Comparison of ENCODE assay signal across 8 mouse cellular contexts in the genomic region with DNA sequence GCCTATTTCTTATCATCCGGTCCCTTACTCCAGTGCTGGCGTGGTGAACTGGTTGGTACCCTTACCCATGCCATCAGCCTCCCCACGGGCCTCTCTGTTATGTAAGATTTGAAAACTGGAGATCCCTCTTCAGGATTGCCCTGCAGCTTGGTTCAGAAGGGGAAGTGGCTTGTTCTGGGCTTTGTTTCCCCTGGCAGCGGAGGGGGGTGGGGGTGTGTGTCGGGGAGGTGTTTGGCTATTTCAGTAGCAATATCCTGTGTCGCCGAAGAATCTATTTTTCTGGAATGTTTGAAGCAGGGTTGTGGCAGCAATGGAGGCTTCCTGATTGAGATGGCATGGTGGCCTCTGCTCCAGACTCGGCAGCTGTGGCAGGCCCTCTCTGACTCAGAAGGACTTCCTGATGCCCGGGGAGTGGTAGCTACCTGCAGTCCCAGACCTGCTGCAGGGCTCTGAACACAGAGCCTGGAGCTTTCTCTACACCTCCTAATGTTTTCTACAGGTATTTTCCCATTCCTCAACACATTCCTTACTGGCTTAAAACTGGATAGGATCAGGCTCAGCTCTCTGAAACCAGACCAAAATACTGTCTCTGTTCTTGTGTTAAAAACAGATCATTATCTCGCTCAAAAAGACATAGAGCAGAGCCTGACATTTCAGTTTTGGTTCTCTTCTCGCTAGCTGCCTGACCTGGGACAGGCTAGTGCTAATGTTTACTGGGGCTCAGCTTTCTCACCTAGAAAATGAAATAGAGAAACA.
DNase-seq lines count a peak whose midpoint lies in the region; ATAC-seq lines count a peak whose summit lies in the region.

No protein-coding gene starts in this region.

- no peak overlapping the region for H3K4me2 ChIP-seq in embryonic facial prominence, embryonic 15.5 days (replicated peaks)
- H3K4me2 ChIP-seq in intestine, embryonic 15.5 days (replicated peaks), result 0 out of 2 replicates have a peak overlapping the region, but pooled peaks have one; percentile 3

- H3K9ac ChIP-seq in embryonic facial prominence, embryonic 15.5 days, result no peak overlapping the region
- no peak overlapping the region for H3K9ac ChIP-seq in intestine, embryonic 15.5 days

- no peaks in the 10 kb centered on the region for H3K27me3 ChIP-seq in embryonic facial prominence, embryonic 15.5 days
- H3K27me3 ChIP-seq in intestine, embryonic 15.5 days (replicated peaks), result no peaks in the 10 kb centered on the region
- no peaks in the 10 kb centered on the region for H3K27me3 ChIP-seq in splenic B cell, adult 2 months (ENCODE audit: control insufficient read depth, insufficient read depth, low read length, poor library complexity, severe bottlenecking)

- H3K4me3 ChIP-seq in embryonic facial prominence, embryonic 15.5 days (replicated peaks), result no peak overlapping the region
- H3K4me3 ChIP-seq in intestine, embryonic 15.5 days (replicated peaks), result no peak overlapping the region

- H3K36me3 ChIP-seq in embryonic facial prominence, embryonic 15.5 days, result no peaks in the 10 kb centered on the region
- H3K36me3 ChIP-seq in intestine, embryonic 15.5 days, result no peaks in the 10 kb centered on the region
- H3K36me3 ChIP-seq in splenic B cell, adult 2 months (ENCODE audit: control insufficient read depth, insufficient read depth, low read length, poor library complexity, severe bottlenecking), result no peaks in the 10 kb centered on the region; the same call in 1 of the 2 replicates

- ATAC-seq in embryonic facial prominence, embryonic 15.5 days (ENCODE audit: insufficient number of reproducible peaks, low FRiP score, low TSS enrichment, low read depth), result no peak
- ATAC-seq in intestine, embryonic 15.5 days, result no peak

- no peaks in the 10 kb centered on the region for H3K9me3 ChIP-seq in embryonic facial prominence, embryonic 15.5 days (replicated peaks)
- no peaks in the 10 kb centered on the region for H3K9me3 ChIP-seq in intestine, embryonic 15.5 days

- DNase-seq in heart, adult 11 months, result peak; percentile 97
- DNase-seq in heart, postnatal 4 days, result no peak
- DNase-seq in lung, postnatal 4 days, result peak; percentile 64 to 73
- DNase-seq in splenic B cell, adult 2 months (ENCODE audit: low read depth, low spot score), result peak; percentile 64
- no peak for DNase-seq in testis, postnatal 10 days (ENCODE audit: low spot score)
- no peak for DNase-seq in layer of hippocampus, postnatal 14 days (ENCODE audit: low spot score in 2 of 2)

- H3K4me1 ChIP-seq in embryonic facial prominence, embryonic 15.5 days, result peaks cover 25% of the 10 kb centered on the region
- H3K4me1 ChIP-seq in intestine, embryonic 15.5 days (replicated peaks), result peaks cover 40% of the 10 kb centered on the region

- peak overlapping the region; percentile 63 for H3K27ac ChIP-seq in embryonic facial prominence, embryonic 15.5 days (replicated peaks)
- H3K27ac ChIP-seq in intestine, embryonic 15.5 days, result peak overlapping the region; percentile 68

- 55% methylated on average over 11 of the region's 11 CpGs for WGBS in embryonic facial prominence, embryonic 15.5 days
- 38% methylated on average over 11 of the region's 11 CpGs for WGBS in intestine, embryonic 15.5 days

Comparison
In these comparisons a context has a peak if more than half of its experiments do, and no peak if none do; other contexts are left out.
1. DNase-seq: peak in heart, adult 11 months (single experiment), lung, postnatal 4 days (2 of 2) and splenic B cell, adult 2 months (single experiment); none in heart, postnatal 4 days (single experiment), testis, postnatal 10 days (single experiment) and layer of hippocampus, postnatal 14 days (0 of 2).